Mouse (Mus musculus) myocyte (in vitro differentiated cells): ENCODE measurements around the gene Ankrd12. TPM values are rescaled to one million over a fixed set of nuclear protein-coding genes. Genes with fewer than 3 reads are reported as not detected.

ENCODE experiments used
- H3K27me3 ChIP-seq: one replicate; pipeline ENCODE4 v1.6.1; 2011; ENCODE audit not compliant: control insufficient read depth, insufficient read depth, insufficient read length
- H3K36me3 ChIP-seq: one replicate; pipeline ENCODE4 v1.6.1; 2011; ENCODE audit not compliant: control insufficient read depth, insufficient read depth
- H3K4me2 ChIP-seq: one replicate; pipeline ENCODE4 v1.6.1; 2011; ENCODE audit warnings: low read depth, control low read depth
- H3K4me3 ChIP-seq: one replicate; pipeline ENCODE4 v1.5.1; 2011; ENCODE audit warnings: mild to moderate bottlenecking, control low read depth, moderate library complexity
- H3K79me2 ChIP-seq: one replicate; pipeline ENCODE4 v1.6.1; 2011; ENCODE audit not compliant: control insufficient read depth, insufficient read depth
- H3ac ChIP-seq: one replicate; pipeline ENCODE4 v1.6.1; 2011; ENCODE audit not compliant: control insufficient read depth, insufficient read length
- CEBPB ChIP-seq: IDR thresholded peaks from 2 replicates; pipeline ENCODE4 v1.6.1; 2011; ENCODE audit warnings: mild to moderate bottlenecking, moderate library complexity; ENCODE audit not compliant: poor library complexity, insufficient read depth, severe bottlenecking
- E2F4 ChIP-seq: IDR thresholded peaks from one replicate; pipeline ENCODE4 v1.6.1; 2011; ENCODE audit warnings: mild to moderate bottlenecking, control low read depth, moderate library complexity; ENCODE audit not compliant: insufficient read depth
- MAX ChIP-seq: IDR thresholded peaks from one replicate; pipeline ENCODE4 v1.6.1; 2011; ENCODE audit warnings: low read depth, mild to moderate bottlenecking, control low read depth
- MYOD1 ChIP-seq, 3 experiments: IDR thresholded peaks; one replicate each; pipeline ENCODE4 v1.6.1; 2011; ENCODE audit warnings: control low read depth in 2 of 3, low read depth in 2 of 3, mild to moderate bottlenecking in 2 of 3, moderate library complexity in 1 of 3; ENCODE audit not compliant: insufficient read length in 2 of 3, control insufficient read depth in 1 of 3
- MYOG ChIP-seq, 3 experiments: IDR thresholded peaks; one replicate each; pipeline ENCODE4 v1.6.1; 2011; ENCODE audit warnings: control low read depth in 2 of 3, low read depth in 2 of 3, mild to moderate bottlenecking in 2 of 3; ENCODE audit not compliant: insufficient read length in 2 of 3, control insufficient read depth in 1 of 3, insufficient read depth in 1 of 3
- POLR2A ChIP-seq: IDR thresholded peaks from one replicate; pipeline ENCODE4 v1.6.1; 2011; ENCODE audit warnings: low read depth, mild to moderate bottlenecking, control low read depth, moderate library complexity; ENCODE audit not compliant: insufficient read length
- POLR2AphosphoS2 ChIP-seq: IDR thresholded peaks from one replicate; pipeline ENCODE4 v1.6.1; 2011; ENCODE audit warnings: low read depth, control low read depth; ENCODE audit not compliant: insufficient read length
- REST ChIP-seq: IDR thresholded peaks from one replicate; pipeline ENCODE4 v1.6.1; 2011; ENCODE audit warnings: mild to moderate bottlenecking, control low read depth, moderate library complexity; ENCODE audit not compliant: insufficient read depth, insufficient read length
- SRF ChIP-seq: IDR thresholded peaks from one replicate; pipeline ENCODE4 v1.6.1; 2011; ENCODE audit warnings: low read depth; ENCODE audit not compliant: control insufficient read depth, insufficient read length
- TCF12 ChIP-seq: IDR thresholded peaks from one replicate; pipeline ENCODE4 v1.6.1; 2011; ENCODE audit warnings: mild to moderate bottlenecking, control low read depth; ENCODE audit not compliant: poor library complexity, insufficient read depth, severe bottlenecking
- TCF3 ChIP-seq: IDR thresholded peaks from one replicate; pipeline ENCODE4 v1.6.1; 2011; ENCODE audit warnings: low read depth, control low read depth; ENCODE audit not compliant: insufficient read length
- USF1 ChIP-seq: IDR thresholded peaks from one replicate; pipeline ENCODE4 v1.6.1; 2011; ENCODE audit warnings: low read depth, mild to moderate bottlenecking, control low read depth, moderate library complexity
- polyA plus RNA-seq: library from polyadenylated mRNA; unstranded; fragments of >200 nt; fragmentation: generic; extraction: Trizol; gene quantifications from one replicate; pipeline ENCODE4 v1.2.1, GENCODE M21; 2012; ENCODE audit warnings: missing spikeins

Gene Ankrd12
- 2.7 TPM for polyA plus RNA-seq

GRCm38 (mm10) chr17:66076934-66077333, at the start of gene Ankrd12:
Gene Ankrd12 (minus strand): TSS chr17:66077089.
- H3K79me2 ChIP-seq, result peaks cover 38% of the 10 kb centered on the region
- no peaks in the 10 kb centered on the region for H3K27me3 ChIP-seq
- no peak for TF ChIP-seq MYOG (IDR thresholded peaks at IDR 0.05; ENCODE audit: control insufficient read depth in 1 of 3, insufficient read depth in 1 of 3, insufficient read length in 2 of 3, low read depth in 2 of 3)
- TF ChIP-seq POLR2A, result peak; percentile 73
- no peak for TF ChIP-seq SRF
- TF ChIP-seq REST, result no peak
- TF ChIP-seq MYOD1 (IDR thresholded peaks at IDR 0.05; ENCODE audit: control insufficient read depth in 1 of 3, insufficient read length in 2 of 3, low read depth in 2 of 3), result no peak
- TF ChIP-seq CEBPB, result no peak
- no peak for TF ChIP-seq E2F4
- TF ChIP-seq TCF12, result no peak
- peak; percentile 70 for TF ChIP-seq POLR2AphosphoS2
- TF ChIP-seq MAX, result no peak
- TF ChIP-seq TCF3, result no peak
- TF ChIP-seq USF1, result peak; percentile 95
- peak within 1 kb of the TSS; percentile 83 for H3ac ChIP-seq
- H3K4me2 ChIP-seq, result peak within 1 kb of the TSS; percentile 89
- H3K4me3 ChIP-seq, result peak within 1 kb of the TSS; percentile 45
- H3K36me3 ChIP-seq, result peaks cover 17% of the 10 kb centered on the region

GRCm38 (mm10) chr17:66125211-66125610, 48.3 kb upstream of the Ankrd12 start:
- H3ac ChIP-seq, result no peak overlapping the region
- TF ChIP-seq CEBPB (no peak), USF1 (no peak), MAX (no peak), MYOD1 (IDR thresholded peaks at IDR 0.05; ENCODE audit: control insufficient read depth in 1 of 3, insufficient read length in 2 of 3, low read depth in 2 of 3) (no peak), POLR2AphosphoS2 (no peak), SRF (no peak), MYOG (IDR thresholded peaks at IDR 0.05; ENCODE audit: control insufficient read depth in 1 of 3, insufficient read depth in 1 of 3, insufficient read length in 2 of 3, low read depth in 2 of 3) (no peak), TCF12 (no peak), TCF3 (no peak)
- peaks cover 14% of the 10 kb centered on the region for H3K36me3 ChIP-seq
- H3K27me3 ChIP-seq, result no peaks in the 10 kb centered on the region
- H3K79me2 ChIP-seq, result peaks cover 16% of the 10 kb centered on the region
- no peak overlapping the region for H3K4me2 ChIP-seq
- H3K4me3 ChIP-seq, result no peak overlapping the region

- TF ChIP-seq TCF12 (no peak), USF1 (no peak), REST (no peak), CEBPB (no peak), SRF (no peak), E2F4 (no peak), MYOG (IDR thresholded peaks at IDR 0.05; ENCODE audit: control insufficient read depth in 1 of 3, insufficient read depth in 1 of 3, insufficient read length in 2 of 3, low read depth in 2 of 3) (no peak), MAX (no peak), POLR2A (no peak), MYOD1 (IDR thresholded peaks at IDR 0.05; ENCODE audit: control insufficient read depth in 1 of 3, insufficient read length in 2 of 3, low read depth in 2 of 3) (no peak), TCF3 (no peak)
- H3K36me3 ChIP-seq, result peaks cover 10% of the 10 kb centered on the region
Measured at GRCm38 (mm10) chr17:66123816-66124610, 47.1 kb upstream of the Ankrd12 start.

GRCm38 (mm10) chr17:66123066-66123815, 46.4 kb upstream of the Ankrd12 start, which contains the start of gene Ddx11:
Gene Ddx11 (plus strand): TSS chr17:66123520.
- Histone ChIP-seq H3K4me3 (peak within 1 kb of the TSS; percentile 60), H3K4me2 (peak within 1 kb of the TSS; percentile 68), H3ac (peak within 1 kb of the TSS; percentile 40), H3K27me3 (no peaks in the 10 kb centered on the region), H3K36me3 (peaks cover 10% of the 10 kb centered on the region), H3K79me2 (peaks cover 16% of the 10 kb centered on the region)
- TF ChIP-seq TCF12 (no peak), POLR2AphosphoS2 (peak; percentile 88), MAX (peak; percentile 29), MYOD1 (IDR thresholded peaks at IDR 0.05; ENCODE audit: control insufficient read depth in 1 of 3, insufficient read length in 2 of 3, low read depth in 2 of 3) (peak in 1 of 3 experiments; percentile 3), USF1 (peak; percentile 88), SRF (no peak), POLR2A (peak; percentile 88), MYOG (IDR thresholded peaks at IDR 0.05; ENCODE audit: control insufficient read depth in 1 of 3, insufficient read depth in 1 of 3, insufficient read length in 2 of 3, low read depth in 2 of 3) (no peak), E2F4 (peak; percentile 89)

More at GRCm38 (mm10) chr17:66123816-66124610, 47.1 kb upstream of the Ankrd12 start:
- Histone ChIP-seq H3ac (peak overlapping the region; percentile 40), H3K27me3 (no peaks in the 10 kb centered on the region), H3K4me2 (peak overlapping the region; percentile 68), H3K4me3 (peak overlapping the region; percentile 60), H3K79me2 (peaks cover 16% of the 10 kb centered on the region)
